Mouse (Mus musculus) heart, adult 10 weeks (tissue): ENCODE results near the gene Olfr520. TPM values are rescaled to one million over a fixed set of nuclear protein-coding genes. Genes with fewer than 3 reads are reported as not detected.

ENCODE experiments used
- polyA plus RNA-seq: library from polyadenylated mRNA; stranded (reverse); fragments of 350-450 nt; fragmentation: Illumina TruSeq; extraction: RNeasy Lipid Tissue Mini Kit (QIAGEN cat#74804); gene quantifications from one replicate; pipeline ENCODE4 v1.2.3, GENCODE M21; 2014; ENCODE audit warnings: low read depth, low replicate concordance

Gene Olfr520
- not detected for polyA plus RNA-seq

DNA sequence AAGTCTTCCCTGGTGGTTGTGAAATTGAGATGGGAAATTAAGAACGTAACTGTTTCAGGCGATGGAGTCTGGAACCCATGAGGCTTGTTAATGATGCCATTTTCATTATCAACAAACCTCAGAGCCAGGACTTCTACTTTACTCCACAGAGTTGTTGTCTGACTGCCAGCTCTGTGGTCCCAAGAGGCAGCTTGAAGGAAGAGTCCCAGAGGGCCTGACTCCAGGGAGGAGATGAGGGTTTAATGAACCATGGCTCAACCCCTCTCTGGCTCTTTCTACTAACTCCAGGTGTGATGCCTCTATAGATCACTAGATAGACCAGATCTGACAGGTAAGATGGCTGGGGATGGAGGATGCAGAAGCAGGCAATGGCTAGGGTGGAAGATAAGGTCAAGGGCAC is at the start of gene Olfr520:
Gene Olfr520, plus strand, starts transcription at position 301 of the 400 bp plus-strand sequence.

DNA sequence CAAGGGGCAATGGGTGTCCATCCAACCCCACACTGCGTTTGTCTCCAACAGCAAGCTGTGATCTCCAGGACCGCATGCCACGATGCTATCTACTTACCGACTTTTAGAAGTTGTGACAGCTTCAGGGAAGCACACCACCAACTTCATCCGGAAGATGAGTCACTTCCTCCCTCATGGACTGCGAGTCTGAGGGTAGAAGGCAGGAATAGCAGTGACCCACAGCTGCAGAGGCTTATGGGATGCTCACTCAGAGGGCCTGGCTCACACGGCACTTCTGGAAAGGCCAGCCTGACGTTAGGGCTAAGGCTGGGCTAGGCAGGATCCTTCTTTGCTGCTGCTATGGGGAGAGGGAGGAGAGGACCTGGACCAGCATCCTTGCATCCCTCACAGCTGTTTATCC is 18.9 kb upstream of the Olfr520 start, which contains the start of gene Slco2b1:
Gene Slco2b1, minus strand, starts transcription at position 175 of the 400 bp plus-strand sequence.

DNA sequence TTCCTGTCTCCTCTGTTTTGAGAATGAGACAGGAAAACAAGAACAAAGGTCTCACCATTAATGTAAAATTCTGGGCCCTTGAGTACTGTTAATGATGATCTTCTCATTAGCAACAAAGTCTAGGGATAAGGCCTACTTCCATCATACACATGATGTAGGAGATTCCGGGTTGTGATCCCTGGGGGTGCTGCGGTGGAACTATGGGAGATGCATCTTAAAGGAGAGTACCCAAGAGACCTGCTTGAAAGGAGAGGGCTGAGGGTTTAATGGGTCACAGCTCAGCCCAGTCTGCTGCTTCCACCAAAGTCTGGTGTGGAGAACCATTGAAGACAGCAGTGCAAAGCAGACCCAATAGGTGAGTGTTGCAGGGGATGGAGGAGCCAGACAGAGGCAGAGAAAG is 33.1 kb downstream of the Olfr520 start, which contains the start of gene Olfr521:
Gene Olfr521, plus strand, starts transcription at position 301 of the 400 bp plus-strand sequence.

Other genes with a start within 250 kb of the Olfr520 start
- gene Rps3, start 246.5 kb upstream of the Olfr520 start, polyA plus RNA-seq: 624 TPM
- 18.8 TPM for gene Arrb1, start 194.8 kb upstream of the Olfr520 start, polyA plus RNA-seq
- 2.2 TPM for gene Tpbgl, start 103.2 kb upstream of the Olfr520 start, polyA plus RNA-seq
- 10.3 TPM for gene Slco2b1, start 18.9 kb upstream of the Olfr520 start, polyA plus RNA-seq
- gene Olfr521, start 33.2 kb downstream of the Olfr520 start, polyA plus RNA-seq: not detected
- gene Neu3, start 98.1 kb downstream of the Olfr520 start, polyA plus RNA-seq: 5.5 TPM
- gene Xrra1, start 128.8 kb downstream of the Olfr520 start, polyA plus RNA-seq: not detected
- gene Spcs2, start 133.2 kb downstream of the Olfr520 start, polyA plus RNA-seq: 73.8 TPM